Mouse (Mus musculus): ENCODE data around the gene Ptpn6. TPM values are rescaled to one million over a fixed set of nuclear protein-coding genes. Genes with fewer than 3 reads are reported as not detected.
"Not testable (repeated sequence)": the region's sequence is repeated elsewhere in the genome, so short reads cannot be mapped to it uniquely, and the experiment has no call there.

The Ptpn6 gene
- total RNA-seq, 2 experiments from 2014 or later, result 206 to 371 TPM

GRCm38 (mm10) chr6:124702784-124703103, 35.8 kb downstream of the Ptpn6 start:
- peak; percentile 90 for ATAC-seq (replicated peaks; ENCODE audit: poor library complexity, severe bottlenecking)

- no peak for ATAC-seq (replicated peaks; ENCODE audit: poor library complexity, severe bottlenecking)
Observed at GRCm38 (mm10) chr6:124702102-124702783, 36.3 kb downstream of the Ptpn6 start.

- ATAC-seq (replicated peaks; ENCODE audit: poor library complexity, severe bottlenecking), result no peak
Observed at GRCm38 (mm10) chr6:124701338-124701737, 37.2 kb downstream of the Ptpn6 start.

GRCm38 (mm10) chr6:124699962-124700610, 38.4 kb downstream of the Ptpn6 start:
- ATAC-seq (replicated peaks; ENCODE audit: poor library complexity, severe bottlenecking), result no peak

- no peak for ATAC-seq (replicated peaks; ENCODE audit: poor library complexity, severe bottlenecking)
Observed at GRCm38 (mm10) chr6:124699366-124699765, 39.1 kb downstream of the Ptpn6 start.

GRCm38 (mm10) chr6:124698751-124699150, 39.8 kb downstream of the Ptpn6 start:
- ATAC-seq (replicated peaks; ENCODE audit: poor library complexity, severe bottlenecking), result no peak

- ATAC-seq (replicated peaks; ENCODE audit: poor library complexity, severe bottlenecking), result no peak
Observed at GRCm38 (mm10) chr6:124696441-124697150, 41.9 kb downstream of the Ptpn6 start.

GRCm38 (mm10) chr6:124694166-124694955, 44.2 kb downstream of the Ptpn6 start:
- peak; percentile 57 for ATAC-seq (replicated peaks; ENCODE audit: poor library complexity, severe bottlenecking)

- ATAC-seq (replicated peaks; ENCODE audit: poor library complexity, severe bottlenecking), result 0 out of 2 replicates have a peak, but pooled peaks have one; percentile 7
Observed at GRCm38 (mm10) chr6:124693243-124693981, 45.1 kb downstream of the Ptpn6 start.

GRCm38 (mm10) chr6:124690517-124690916, 48.0 kb downstream of the Ptpn6 start:
- ATAC-seq (replicated peaks; ENCODE audit: poor library complexity, severe bottlenecking), result no peak

GRCm38 (mm10) chr6:124689011-124689410, 49.5 kb downstream of the Ptpn6 start:
- ATAC-seq (replicated peaks; ENCODE audit: poor library complexity, severe bottlenecking), result no peak

- ATAC-seq (replicated peaks; ENCODE audit: poor library complexity, severe bottlenecking), result peak; percentile 84
Observed at GRCm38 (mm10) chr6:124688151-124688758, 50.3 kb downstream of the Ptpn6 start.

GRCm38 (mm10) chr6:124686644-124687043, 51.9 kb downstream of the Ptpn6 start:
- not testable (repeated sequence) for ATAC-seq (replicated peaks; ENCODE audit: poor library complexity, severe bottlenecking)

GRCm38 (mm10) chr6:124685606-124686386, 52.7 kb downstream of the Ptpn6 start:
- ATAC-seq (replicated peaks; ENCODE audit: poor library complexity, severe bottlenecking), result no peak

- no peak for ATAC-seq (replicated peaks; ENCODE audit: poor library complexity, severe bottlenecking)
Observed at GRCm38 (mm10) chr6:124683591-124684417, 54.7 kb downstream of the Ptpn6 start.

GRCm38 (mm10) chr6:124682291-124682690, 56.2 kb downstream of the Ptpn6 start:
- 0 out of 2 replicates have a peak, but pooled peaks have one; percentile 61 for ATAC-seq (replicated peaks; ENCODE audit: poor library complexity, severe bottlenecking)

GRCm38 (mm10) chr6:124679486-124679885, 59.0 kb downstream of the Ptpn6 start:
- no peak for ATAC-seq (replicated peaks; ENCODE audit: poor library complexity, severe bottlenecking)

- no peak for ATAC-seq (replicated peaks; ENCODE audit: poor library complexity, severe bottlenecking)
Observed at GRCm38 (mm10) chr6:124678769-124679168, 59.7 kb downstream of the Ptpn6 start.
